Mouse (Mus musculus): ENCODE results near the gene Hmcn2.

Gene Hmcn2

DNA sequence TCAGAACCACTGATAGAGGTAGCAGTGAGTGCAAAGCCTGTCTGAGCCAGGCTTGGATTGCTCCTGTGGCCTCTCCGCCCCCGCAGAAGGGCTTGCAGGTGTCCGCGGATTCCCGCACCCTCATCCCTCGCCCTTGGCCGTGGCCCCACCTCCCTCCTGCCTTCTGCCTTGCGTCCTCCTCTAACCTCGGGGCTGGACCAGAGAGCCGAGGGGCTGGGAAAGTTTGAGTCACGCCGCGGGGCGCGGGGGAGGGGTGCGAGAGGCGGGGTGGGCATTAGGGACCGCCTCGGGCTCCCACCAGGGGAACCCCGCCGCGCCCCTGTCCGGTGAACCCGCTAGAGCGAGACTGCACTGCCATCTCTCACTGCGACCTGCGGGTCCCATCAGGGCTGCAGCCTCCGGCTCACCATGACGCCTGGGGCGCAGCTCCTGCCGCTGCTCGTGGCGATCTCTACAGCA lies at the start of gene Hmcn2:
Gene Hmcn2 (plus strand): TSS at position 409 of the 459 bp plus-strand sequence.
- DNase-seq (ENCODE audit: low read depth), result no peak

DNA sequence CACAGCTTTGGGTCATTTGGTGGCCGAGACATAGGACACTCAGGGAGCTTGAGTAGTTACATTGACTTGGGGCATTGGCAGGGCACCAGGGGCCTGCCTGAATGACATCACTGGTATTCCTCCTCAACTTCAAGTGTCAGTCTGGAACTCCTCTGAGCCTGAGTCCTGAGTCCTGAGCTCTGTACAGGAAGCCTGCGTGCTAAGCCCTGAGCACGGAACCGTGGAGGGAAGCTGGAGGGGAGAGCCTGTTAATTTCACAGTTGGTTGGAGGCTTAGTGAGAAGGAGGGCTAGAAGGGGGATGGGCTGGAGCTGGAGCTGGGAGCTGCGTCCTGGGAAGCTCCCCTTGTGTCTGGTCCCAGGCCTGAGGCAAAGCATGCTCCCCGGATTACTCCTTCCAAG lies 46.8 kb upstream of the Hmcn2 start:
- no peak for DNase-seq (ENCODE audit: low read depth)

DNA sequence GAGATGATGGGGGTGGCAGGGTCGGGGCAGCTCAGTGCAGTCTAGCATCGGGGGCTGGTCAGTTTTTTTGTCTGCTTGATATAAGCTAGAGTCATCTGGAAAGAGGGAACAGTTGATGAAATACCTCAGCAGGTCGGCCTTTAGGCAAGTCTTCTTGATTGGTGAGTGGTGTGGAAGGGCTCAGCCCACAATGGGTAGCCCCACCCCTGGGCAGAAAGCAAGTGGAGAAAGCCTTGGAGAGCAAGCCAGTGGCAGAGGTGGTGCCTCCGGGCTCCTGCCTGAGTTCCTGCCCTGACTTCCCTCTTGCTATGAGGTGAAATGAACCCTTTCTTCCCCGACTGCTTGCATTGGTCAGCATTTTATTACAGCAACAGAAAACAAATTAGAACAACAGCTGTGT lies 45.6 kb upstream of the Hmcn2 start:
- no peak for DNase-seq (ENCODE audit: low read depth)

DNA sequence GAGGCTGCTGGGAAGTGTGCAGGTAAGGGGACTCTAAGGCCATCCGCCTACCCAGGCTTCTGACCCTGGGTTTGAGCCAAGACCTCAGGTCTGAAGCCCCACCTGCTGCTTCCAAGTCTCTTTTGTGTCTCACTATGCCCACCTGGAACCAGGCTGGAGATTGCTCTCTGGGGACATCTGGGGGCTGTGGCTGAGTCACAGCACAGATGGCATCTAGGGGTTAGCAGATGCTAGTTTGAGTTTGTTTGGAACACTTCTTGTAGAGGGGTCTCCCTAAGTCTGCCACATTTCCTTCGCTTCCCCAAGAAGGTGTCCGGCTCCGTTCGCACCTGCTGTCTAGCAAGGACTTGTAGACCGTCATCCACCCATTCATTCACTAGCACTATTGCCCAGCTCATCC lies 45.0 kb upstream of the Hmcn2 start:
- no peak for DNase-seq (ENCODE audit: low read depth)

DNA sequence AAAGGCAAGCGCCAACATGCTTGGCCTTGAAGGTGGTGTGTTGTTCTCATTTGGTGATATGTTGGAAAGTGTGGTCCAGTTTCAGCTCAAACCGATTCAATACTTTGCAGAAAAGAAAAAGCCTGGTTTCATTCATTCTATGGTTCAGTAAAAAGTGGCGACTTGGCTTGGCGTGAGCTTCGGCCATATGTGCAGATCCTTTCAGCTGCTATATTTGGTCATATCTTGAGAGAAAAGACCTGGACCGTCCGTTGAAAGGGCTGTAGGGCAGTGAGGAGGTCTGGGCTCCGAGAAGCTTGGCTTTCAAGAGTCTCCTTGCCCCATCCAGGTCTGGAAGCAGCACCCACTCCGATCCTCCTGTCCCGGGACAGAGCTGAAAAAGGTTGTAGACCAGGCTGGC lies 44.4 kb upstream of the Hmcn2 start:
- DNase-seq (ENCODE audit: low read depth), result no peak

DNA sequence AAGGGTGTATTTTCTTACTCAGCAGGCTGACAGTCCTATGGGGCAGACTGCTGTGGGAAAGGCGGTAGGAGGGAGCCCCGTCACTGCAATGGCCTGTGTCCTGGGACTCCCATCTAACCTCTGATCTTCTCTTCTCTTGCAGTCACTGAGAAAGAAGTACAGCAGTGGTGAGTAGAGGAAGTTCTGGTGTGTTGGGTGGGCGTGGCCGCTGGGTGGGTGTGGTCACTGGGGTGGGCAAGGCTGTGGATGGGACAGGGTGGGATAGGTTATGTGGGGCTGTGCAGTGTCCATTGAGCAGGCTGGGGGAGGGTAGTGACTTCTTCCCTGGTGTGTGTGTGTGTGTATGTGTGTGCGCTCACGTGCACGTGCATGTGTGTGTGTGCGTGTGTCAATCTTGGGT lies 43.7 kb upstream of the Hmcn2 start:
- DNase-seq (ENCODE audit: low read depth), result no peak

DNA sequence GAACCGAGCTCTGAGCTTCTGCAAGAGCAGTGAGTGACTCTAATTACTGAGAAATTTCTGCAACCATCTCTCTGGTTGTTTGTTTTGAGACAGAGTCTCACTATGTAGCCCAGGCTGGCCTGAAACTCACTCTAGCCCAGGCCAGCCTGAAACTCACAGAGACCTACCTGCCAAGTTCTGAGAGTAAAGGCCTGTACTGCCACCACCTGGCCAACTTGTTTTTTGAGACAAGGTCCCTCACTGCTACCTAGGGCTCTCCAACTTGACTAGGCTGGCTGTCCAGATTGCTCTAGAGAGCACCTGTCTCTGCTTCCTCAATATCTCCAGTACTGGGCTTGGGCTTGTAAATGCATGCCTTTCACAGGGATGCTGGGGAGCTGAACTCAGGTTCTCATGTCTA lies 43.1 kb upstream of the Hmcn2 start:
- DNase-seq (ENCODE audit: low read depth), result peak; percentile 64

DNA sequence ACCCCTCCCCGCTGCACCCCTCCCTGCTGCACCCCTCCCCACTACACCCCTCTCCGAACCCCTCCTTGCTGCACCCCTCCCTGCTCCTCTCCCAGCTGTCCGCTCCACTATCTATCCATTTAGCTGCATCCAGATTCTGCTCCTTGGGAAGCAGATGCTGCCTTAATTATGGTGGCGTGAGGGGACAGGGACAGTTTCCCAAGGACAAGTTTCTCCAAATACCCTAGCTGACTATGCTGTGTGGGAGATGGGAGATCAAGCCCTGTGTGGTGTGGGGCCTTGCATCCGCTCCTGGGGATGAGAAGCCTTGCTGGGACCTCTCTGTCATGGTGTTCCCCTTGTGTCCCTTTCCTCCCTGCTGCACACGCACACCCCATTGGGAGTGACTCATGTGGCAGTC lies 39.2 kb upstream of the Hmcn2 start:
- DNase-seq (ENCODE audit: low read depth), result no peak

DNA sequence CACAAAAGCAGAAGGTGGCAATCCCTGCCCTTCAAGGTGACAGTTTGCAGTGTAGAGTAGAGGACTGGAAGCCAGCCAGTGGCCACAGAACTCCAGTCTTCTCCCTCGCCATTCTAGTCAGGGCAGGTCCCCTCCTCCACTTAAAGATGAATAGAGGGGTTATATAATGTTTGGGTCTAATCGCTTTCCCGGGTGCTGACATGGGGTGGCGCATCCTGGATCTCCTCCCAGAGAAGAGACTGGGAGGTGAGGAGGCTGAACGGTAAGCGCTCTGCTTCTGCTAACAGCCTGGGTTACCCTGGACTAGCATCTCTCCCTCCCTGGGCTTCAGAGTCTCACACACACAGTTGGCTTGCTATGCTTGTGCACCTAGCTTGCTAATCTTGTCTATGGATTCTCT lies 36.4 kb upstream of the Hmcn2 start:
- no peak for DNase-seq (ENCODE audit: low read depth)

DNA sequence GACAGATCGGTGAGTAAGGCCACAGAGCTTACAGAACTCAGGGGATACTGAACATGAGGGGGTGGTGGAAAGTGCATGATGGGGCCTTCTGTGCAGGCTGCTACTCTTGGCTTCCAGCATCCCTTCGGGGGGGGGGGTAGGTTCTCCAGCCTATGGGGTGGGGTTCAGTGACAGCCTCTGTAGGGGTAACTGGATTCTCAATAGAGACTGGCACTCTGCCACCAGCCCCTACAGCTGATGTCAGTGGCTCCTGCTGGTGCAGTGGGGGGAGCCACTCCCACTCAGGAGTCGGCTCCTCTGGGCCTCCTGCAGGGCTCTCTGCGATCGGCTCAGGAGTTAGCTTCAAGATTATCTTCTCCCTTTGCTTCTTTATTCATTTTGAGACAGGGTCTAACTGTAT lies 35.7 kb upstream of the Hmcn2 start:
- DNase-seq (ENCODE audit: low read depth), result no peak

DNA sequence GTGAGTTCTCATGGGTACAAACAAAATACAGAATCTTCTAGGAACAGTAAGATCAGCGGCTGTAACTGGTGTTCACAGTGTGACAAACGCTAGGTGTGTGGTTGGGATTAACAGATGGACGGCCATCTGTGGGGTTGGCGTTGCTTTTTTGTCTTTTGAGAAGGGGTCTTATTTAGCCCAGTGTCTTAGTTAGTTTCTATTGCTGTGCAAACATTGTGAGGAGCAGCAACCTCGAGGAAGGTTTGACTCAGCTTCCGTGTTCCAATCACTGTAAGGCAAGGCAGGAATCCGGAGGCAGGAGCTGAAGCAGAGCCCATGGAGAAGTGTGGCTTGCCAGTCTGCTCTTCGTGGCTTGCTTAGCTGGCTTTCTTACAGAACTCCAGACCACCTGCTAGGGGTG lies 33.1 kb upstream of the Hmcn2 start:
- DNase-seq (ENCODE audit: low read depth), result no peak

DNA sequence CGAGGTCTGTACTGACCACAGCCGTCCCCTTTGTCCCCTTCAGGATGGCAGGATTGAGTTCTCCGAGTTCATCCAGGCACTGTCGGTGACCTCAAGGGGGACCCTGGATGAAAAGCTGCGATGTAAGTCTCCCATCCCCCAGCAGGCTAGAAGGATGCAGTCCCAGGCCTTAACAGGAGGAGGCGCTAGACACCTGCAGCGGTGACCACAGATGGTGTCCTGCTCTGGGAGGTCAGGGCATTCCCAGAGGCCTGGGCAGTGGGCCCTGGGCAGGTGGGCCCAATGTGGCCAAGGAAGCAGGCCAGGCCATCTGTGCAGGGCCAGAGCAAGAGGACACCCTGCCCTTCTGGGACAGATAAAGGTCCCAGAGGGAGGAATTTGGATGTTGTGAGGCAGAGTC lies 31.9 kb upstream of the Hmcn2 start:
- no peak for DNase-seq (ENCODE audit: low read depth)

DNA sequence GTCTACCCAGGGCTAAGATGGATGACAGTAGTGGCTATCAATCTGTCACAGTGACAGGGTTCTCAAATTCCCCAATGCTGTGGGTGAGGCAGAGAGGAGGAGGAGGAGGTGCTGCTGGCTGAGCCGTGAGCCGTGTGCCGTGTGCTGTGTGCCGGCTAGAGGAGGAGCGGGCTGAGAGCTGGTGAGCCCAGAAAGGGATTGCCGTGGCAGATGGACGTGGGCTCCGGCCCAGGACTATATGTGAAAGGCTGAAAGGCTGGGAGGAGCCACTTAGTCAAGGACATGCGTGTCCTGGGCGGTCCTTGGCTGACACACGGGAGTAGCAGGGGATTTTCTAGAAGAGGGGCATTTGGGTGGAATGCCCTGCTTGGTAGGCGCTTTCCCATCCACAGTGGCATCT lies 31.3 kb upstream of the Hmcn2 start:
- DNase-seq (ENCODE audit: low read depth), result no peak

DNA sequence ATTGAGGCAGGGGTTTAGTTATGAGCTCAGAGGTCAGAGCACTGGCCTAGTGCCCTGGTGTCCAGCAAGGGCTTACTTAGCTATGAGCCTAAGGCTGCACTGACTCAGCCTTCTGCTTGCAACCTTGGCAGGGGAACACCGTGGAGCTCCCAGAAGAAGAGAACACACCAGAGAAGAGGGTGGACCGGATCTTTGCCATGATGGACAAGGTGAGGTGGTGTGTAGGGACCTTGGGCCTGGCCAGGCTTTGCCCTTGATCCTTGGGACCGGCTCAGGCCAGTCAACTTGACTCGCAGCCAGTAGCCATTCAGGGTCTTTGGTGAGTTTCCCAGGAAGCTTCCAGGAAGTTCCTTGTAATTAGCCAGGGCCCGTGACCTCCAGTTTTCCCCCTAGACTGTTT lies 29.7 kb upstream of the Hmcn2 start:
- DNase-seq (ENCODE audit: low read depth), result no peak

DNA sequence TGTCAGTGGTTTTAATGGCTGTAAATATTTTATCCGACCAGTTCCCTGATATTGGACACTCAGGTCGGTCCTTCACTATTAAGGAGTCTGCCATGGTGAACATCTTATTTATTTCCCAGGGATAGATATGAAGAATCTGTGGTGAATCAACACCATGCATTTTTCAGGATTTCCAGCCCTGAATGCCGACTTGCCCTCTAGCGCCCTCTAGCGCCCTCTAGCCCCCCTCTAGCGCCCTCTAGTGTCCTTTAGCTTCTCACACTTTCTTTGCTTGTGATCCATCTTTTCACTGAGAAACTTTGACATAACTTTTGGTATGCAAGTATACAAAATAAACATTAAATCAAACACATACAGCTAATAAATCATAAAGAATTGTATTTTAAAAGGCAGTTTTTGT lies 22.8 kb upstream of the Hmcn2 start:
- peak; percentile 82 for DNase-seq (ENCODE audit: low read depth)

DNA sequence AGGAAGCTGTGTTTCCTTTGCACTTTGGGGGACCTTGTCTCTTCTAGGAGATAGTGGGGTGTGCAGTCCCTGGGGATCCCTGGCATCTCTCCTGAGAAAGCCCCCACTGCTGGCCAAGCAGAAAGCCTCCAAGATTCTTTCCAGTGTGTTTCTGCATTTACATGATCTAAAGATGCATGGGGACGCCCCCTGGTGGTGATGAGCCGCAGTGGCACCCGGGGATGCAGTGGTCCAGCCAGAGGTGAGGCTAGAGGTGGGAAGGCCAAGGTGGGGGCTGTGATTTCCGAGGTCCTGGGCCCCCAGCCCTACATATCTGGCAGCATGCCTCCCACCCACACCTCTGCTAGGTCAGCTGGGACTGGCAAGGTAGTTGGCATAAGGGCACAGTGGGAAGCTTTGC lies 19.2 kb upstream of the Hmcn2 start:
- peak; percentile 83 for DNase-seq (ENCODE audit: low read depth)

DNA sequence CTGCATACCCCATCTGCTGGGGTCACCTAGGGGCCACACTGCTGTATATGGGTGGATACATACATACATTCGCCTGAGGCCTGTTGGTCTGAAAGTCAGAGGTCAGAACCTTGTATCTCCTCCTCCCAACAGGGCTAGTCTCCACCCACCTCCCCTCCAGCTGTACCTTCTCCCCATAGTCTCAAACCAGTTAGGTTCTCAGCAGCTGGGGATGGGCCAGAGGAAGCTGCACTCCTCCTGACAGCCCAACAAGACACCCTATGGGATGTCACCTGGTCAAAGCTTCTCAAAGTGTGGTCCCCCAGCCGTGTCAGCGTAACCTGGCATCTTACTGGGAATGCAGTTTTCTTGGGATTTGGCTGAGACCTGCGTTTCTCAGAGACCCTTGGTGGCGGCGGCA lies 17.8 kb upstream of the Hmcn2 start:
- DNase-seq (ENCODE audit: low read depth), result no peak

DNA sequence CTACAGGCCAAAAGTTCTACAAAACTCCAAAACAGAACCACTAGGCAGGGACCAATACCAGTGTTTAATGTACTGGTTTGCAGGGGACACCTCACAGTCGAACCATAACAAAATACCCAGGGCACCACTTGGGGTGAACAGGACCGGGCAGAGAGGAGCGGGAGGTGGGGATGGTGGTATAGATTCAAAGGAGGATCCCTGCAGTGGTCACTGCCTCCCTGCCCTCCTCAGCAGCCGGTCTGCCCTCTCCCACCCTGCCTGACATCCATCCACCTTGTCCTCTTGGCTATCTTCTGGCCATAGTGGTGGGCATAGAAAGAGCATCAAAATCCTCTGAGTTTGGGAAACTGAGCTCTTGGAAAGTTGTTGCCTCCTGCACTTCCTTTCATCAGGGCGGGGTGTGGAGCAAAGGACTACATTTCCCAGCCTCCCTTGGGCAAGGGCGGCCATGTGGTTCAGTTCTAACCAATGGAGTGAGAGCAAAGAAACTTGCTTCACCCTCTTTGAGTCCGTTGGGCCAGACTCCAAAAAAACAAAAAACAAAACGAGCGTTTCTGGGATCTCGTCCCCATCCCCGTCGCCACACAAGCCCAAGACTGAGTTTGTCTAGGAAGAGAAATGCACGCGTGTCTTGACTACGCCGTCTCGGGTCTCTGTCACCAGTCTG lies 16.5 kb upstream of the Hmcn2 start:
- DNase-seq (ENCODE audit: low read depth), result peak; percentile 72

DNA sequence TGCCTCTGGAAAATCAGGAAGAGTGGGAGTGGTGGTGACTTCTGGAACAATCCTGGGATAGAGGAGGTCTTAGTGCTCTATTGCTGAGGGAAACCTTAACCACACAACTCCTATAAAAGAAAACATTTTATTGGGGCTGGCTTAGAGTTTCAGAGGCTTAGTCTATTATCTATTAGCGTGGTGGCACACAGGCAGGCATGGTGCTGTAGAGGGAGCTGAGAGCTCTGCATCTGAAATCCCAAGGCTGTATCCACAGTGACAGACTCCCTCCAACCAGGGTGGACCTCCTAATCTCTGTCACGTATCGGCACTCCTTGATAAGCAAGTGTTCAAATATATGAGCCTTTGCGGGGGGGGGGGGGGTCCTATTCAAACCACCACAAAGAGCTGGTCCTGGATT lies 15.4 kb upstream of the Hmcn2 start:
- no peak for DNase-seq (ENCODE audit: low read depth)

DNA sequence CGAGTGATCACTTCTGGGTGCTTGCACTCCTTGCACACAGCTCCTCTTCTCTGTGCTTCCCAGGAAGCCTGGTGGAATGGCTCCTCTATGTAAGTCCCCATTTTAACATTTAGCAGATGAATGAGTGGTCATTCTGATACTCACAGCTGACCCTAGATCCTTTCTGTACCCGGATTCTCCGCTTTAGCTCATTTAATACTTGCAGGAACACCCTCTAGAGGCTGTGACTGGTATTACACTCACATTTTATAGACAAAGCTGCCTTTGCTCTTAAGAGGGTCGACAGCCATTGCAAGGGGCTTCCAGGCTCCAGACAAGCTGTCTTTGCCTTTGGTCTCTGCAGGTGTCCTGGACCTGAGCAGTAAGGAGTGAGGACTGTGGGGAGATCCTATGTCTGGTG lies 14.9 kb upstream of the Hmcn2 start:
- peak; percentile 83 for DNase-seq (ENCODE audit: low read depth)

DNA sequence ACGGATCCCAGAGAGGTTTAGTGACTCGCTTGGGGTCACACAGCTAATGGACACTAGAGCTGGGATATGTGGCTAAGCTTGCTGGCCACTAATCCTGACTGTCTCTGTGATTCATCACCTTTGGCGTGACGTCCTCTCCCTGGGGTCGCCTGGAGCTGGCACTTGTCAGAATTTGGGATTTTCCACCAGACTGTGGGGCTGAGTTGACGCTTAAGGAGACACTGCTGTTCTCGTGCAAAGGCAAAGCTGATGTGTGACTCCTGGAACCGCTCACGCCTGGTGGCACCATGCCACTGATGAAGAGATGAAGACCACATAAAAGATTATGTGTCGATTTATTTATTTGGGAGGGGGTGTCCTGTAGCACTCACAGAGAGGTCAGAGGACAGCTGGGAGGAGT lies 14.2 kb upstream of the Hmcn2 start:
- no peak for DNase-seq (ENCODE audit: low read depth)

DNA sequence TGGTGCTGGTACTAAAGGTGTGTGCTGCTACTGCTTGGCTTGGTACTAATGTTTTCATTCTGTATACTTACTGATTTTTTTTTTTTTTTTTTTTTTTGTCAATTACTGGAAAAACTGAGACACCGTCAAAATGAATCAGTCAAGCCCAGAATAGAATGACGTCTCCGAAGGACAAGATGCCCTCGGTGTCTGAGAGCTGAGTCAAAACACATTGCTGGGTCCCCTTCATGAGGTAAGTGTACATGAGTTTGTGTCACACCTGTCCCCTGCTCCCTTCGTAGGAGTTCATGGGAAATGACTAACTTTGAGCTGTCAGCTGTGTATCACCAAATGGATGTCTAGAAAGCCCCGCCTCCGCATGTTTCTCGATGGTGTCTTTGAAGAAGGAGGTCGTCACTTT lies 11.0 kb upstream of the Hmcn2 start:
- peak; percentile 56 for DNase-seq (ENCODE audit: low read depth)

DNA sequence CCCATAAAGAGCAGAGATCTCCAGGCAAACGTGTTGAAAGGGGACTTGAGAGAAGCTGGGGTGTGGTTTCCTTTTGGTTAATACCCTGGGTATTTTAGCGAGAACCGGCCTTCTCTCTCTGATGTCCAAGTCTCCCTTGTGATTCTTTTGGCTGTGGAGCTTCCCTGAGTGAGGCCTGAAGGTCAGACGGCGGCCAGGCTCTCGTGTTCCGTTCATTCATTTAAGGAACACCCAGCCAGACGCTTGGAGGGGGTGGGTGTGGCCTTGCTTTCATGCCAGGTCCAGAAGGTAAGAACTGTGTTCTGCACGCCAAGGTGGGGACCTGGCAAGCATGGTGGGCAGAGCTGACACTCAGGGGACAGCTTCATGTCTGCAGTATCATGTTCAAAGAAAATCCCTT lies 10.0 kb upstream of the Hmcn2 start:
- no peak for DNase-seq (ENCODE audit: low read depth)

DNA sequence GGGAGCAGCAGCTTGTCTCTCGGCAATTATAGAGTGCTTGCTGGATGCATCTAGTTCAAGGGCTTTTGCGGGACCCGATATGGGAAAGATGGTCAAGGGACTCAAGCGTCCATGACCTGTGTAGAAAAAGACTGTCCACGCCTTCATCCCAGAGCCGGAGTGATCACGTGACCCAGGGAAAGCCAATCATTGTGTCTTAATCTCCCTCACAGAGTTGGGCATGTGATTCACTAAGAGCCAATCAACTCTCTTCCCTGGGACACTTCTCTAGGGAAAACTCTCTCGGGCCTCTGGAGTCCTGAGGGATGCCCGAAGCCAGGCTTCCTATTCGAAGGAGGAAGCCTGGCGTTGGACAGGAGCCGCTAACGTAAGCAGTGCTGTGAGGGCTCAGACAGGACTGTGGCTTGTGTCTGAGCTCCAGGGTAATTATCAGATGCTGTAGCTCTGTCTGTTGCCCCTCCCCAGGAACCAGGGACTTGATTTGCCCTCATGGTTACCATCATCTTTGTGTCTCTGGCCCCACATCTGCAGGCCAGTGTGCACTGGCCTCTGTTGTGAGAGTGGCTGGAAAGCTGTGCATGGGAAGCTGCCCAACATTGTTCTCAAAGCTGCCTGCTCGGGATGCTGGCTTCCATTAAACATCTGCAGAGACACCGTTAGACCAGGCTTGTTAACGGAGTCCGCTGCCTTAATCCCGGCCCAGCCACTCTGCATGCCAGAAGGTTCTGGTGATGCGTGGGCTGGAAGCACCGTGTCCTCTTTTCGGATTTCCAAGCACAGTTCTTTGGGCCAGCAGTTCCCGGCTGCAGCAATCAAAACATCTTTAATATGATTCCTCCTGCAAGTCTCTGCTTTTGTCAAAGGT lies 9.2 kb upstream of the Hmcn2 start:
- no peak for DNase-seq (ENCODE audit: low read depth)

Data from induced T-regulatory cell, adult 2 months (primary cell).